Mouse (Mus musculus): ENCODE measurements around the gene Eno1. TPM values are rescaled to one million over a fixed set of nuclear protein-coding genes. Genes with fewer than 3 reads are reported as not detected.
A peak's percentile ranks its signal among the peaks of the same experiment; 100 is the strongest.

Eno1 gene
- polyA plus RNA-seq, 1 experiment from 2014 or later: 747 TPM

GRCm38 (mm10) chr4:150250549-150251422 is 14.3 kb downstream of the Eno1 start:
- Histone ChIP-seq H3K4me3 (ENCODE audit: low read depth, low read length) (no peak overlapping the region), H3K4me1 (ENCODE audit: insufficient read depth) (no peaks in the 10 kb centered on the region), H3K27me3 (ENCODE audit: insufficient read depth, low read length) (no peaks in the 10 kb centered on the region), H3K9me3 (ENCODE audit: low read length) (no peaks in the 10 kb centered on the region), H3K36me3 (replicated peaks; ENCODE audit: insufficient read depth, low read length) (peaks cover 36% of the 10 kb centered on the region), H3K4me2 (ENCODE audit: low read depth, low read length) (no peak overlapping the region), H3K27ac (ENCODE audit: low read depth) (no peak overlapping the region), H3K9ac (replicated peaks) (no peak overlapping the region)
- no peak for DNase-seq
- no peak for ATAC-seq
- WGBS (ENCODE audit: insufficient replicate concordance): 71% methylated on average over 18 of the region's 18 CpGs
- TF ChIP-seq CTCF (IDR thresholded peaks at IDR 0.05; ENCODE audit: low read depth): no peak
- no peak for TF ChIP-seq EP300 (IDR thresholded peaks at IDR 0.05; ENCODE audit: low read depth)

- H3K27ac ChIP-seq (ENCODE audit: low read depth): no peak overlapping the region
- no peak overlapping the region for H3K4me3 ChIP-seq (ENCODE audit: low read depth, low read length)
- H3K27me3 ChIP-seq (ENCODE audit: insufficient read depth, low read length): no peaks in the 10 kb centered on the region
- no peak overlapping the region for H3K9ac ChIP-seq (replicated peaks)
- no peak for ATAC-seq
- WGBS (ENCODE audit: insufficient replicate concordance): 60% methylated on average over 4 of the region's 4 CpGs
- H3K36me3 ChIP-seq (replicated peaks; ENCODE audit: insufficient read depth, low read length): peaks cover 4% of the 10 kb centered on the region
- no peaks in the 10 kb centered on the region for H3K9me3 ChIP-seq (ENCODE audit: low read length)
- TF ChIP-seq CTCF (IDR thresholded peaks at IDR 0.05; ENCODE audit: low read depth) (no peak), EP300 (IDR thresholded peaks at IDR 0.05; ENCODE audit: low read depth) (no peak)
- no peak overlapping the region for H3K4me2 ChIP-seq (ENCODE audit: low read depth, low read length)
- DNase-seq: no peak
- H3K4me1 ChIP-seq (ENCODE audit: insufficient read depth): no peaks in the 10 kb centered on the region
Measured at GRCm38 (mm10) chr4:150254416-150254815, 17.9 kb downstream of the Eno1 start.

GRCm38 (mm10) chr4:150255181-150255580 is 18.7 kb downstream of the Eno1 start:
- no peak overlapping the region for H3K4me3 ChIP-seq (ENCODE audit: low read depth, low read length)
- no peaks in the 10 kb centered on the region for H3K27me3 ChIP-seq (ENCODE audit: insufficient read depth, low read length)
- no peak for DNase-seq
- no peaks in the 10 kb centered on the region for H3K9me3 ChIP-seq (ENCODE audit: low read length)
- H3K36me3 ChIP-seq (replicated peaks; ENCODE audit: insufficient read depth, low read length): no peaks in the 10 kb centered on the region; the same call in 1 of the 2 replicates
- 83% methylated on average over 7 of the region's 7 CpGs for WGBS (ENCODE audit: insufficient replicate concordance)
- H3K9ac ChIP-seq (replicated peaks): no peak overlapping the region
- no peak overlapping the region for H3K27ac ChIP-seq (ENCODE audit: low read depth)
- ATAC-seq: no peak
- no peak overlapping the region for H3K4me2 ChIP-seq (ENCODE audit: low read depth, low read length)
- H3K4me1 ChIP-seq (ENCODE audit: insufficient read depth): no peaks in the 10 kb centered on the region
- TF ChIP-seq EP300 (IDR thresholded peaks at IDR 0.05; ENCODE audit: low read depth): no peak
- TF ChIP-seq CTCF (IDR thresholded peaks at IDR 0.05; ENCODE audit: low read depth): no peak

GRCm38 (mm10) chr4:150257252-150258204 is 21.0 kb downstream of the Eno1 start:
- Histone ChIP-seq H3K4me1 (ENCODE audit: insufficient read depth) (no peaks in the 10 kb centered on the region), H3K9ac (replicated peaks) (no peak overlapping the region), H3K4me3 (ENCODE audit: low read depth, low read length) (no peak overlapping the region), H3K36me3 (replicated peaks; ENCODE audit: insufficient read depth, low read length) (no peaks in the 10 kb centered on the region), H3K9me3 (ENCODE audit: low read length) (no peaks in the 10 kb centered on the region), H3K27me3 (ENCODE audit: insufficient read depth, low read length) (no peaks in the 10 kb centered on the region), H3K4me2 (ENCODE audit: low read depth, low read length) (no peak overlapping the region), H3K27ac (ENCODE audit: low read depth) (no peak overlapping the region)
- ATAC-seq: peak; percentile 85
- peak; percentile 90 for DNase-seq
- 49% methylated on average over 20 of the region's 20 CpGs for WGBS (ENCODE audit: insufficient replicate concordance)
- TF ChIP-seq CTCF (IDR thresholded peaks at IDR 0.05; ENCODE audit: low read depth) (peak; percentile 96), EP300 (IDR thresholded peaks at IDR 0.05; ENCODE audit: low read depth) (no peak)

GRCm38 (mm10) chr4:150258388-150258787 is 21.9 kb downstream of the Eno1 start:
- no peaks in the 10 kb centered on the region for H3K9me3 ChIP-seq (ENCODE audit: low read length)
- DNase-seq (no peak), ATAC-seq (no peak)
- no peaks in the 10 kb centered on the region for H3K27me3 ChIP-seq (ENCODE audit: insufficient read depth, low read length)
- TF ChIP-seq CTCF (IDR thresholded peaks at IDR 0.05; ENCODE audit: low read depth) (no peak), EP300 (IDR thresholded peaks at IDR 0.05; ENCODE audit: low read depth) (no peak)
- no peak overlapping the region for H3K9ac ChIP-seq (replicated peaks)
- no peak overlapping the region for H3K4me2 ChIP-seq (ENCODE audit: low read depth, low read length)
- WGBS (ENCODE audit: insufficient replicate concordance): 79% methylated on average over 14 of the region's 14 CpGs
- H3K27ac ChIP-seq (ENCODE audit: low read depth): no peak overlapping the region
- no peaks in the 10 kb centered on the region for H3K36me3 ChIP-seq (replicated peaks; ENCODE audit: insufficient read depth, low read length)
- no peaks in the 10 kb centered on the region for H3K4me1 ChIP-seq (ENCODE audit: insufficient read depth)
- H3K4me3 ChIP-seq (ENCODE audit: low read depth, low read length): no peak overlapping the region

GRCm38 (mm10) chr4:150259577-150259976 is 23.1 kb downstream of the Eno1 start:
- Histone ChIP-seq H3K27me3 (ENCODE audit: insufficient read depth, low read length) (no peaks in the 10 kb centered on the region), H3K36me3 (replicated peaks; ENCODE audit: insufficient read depth, low read length) (no peaks in the 10 kb centered on the region), H3K4me2 (ENCODE audit: low read depth, low read length) (no peak overlapping the region), H3K27ac (ENCODE audit: low read depth) (no peak overlapping the region), H3K9me3 (ENCODE audit: low read length) (no peaks in the 10 kb centered on the region), H3K9ac (replicated peaks) (no peak overlapping the region), H3K4me3 (ENCODE audit: low read depth, low read length) (no peak overlapping the region), H3K4me1 (ENCODE audit: insufficient read depth) (no peaks in the 10 kb centered on the region)
- 81% methylated on average over 7 of the region's 7 CpGs for WGBS (ENCODE audit: insufficient replicate concordance)
- DNase-seq (no peak), ATAC-seq (no peak)
- TF ChIP-seq EP300 (IDR thresholded peaks at IDR 0.05; ENCODE audit: low read depth): no peak
- no peak for TF ChIP-seq CTCF (IDR thresholded peaks at IDR 0.05; ENCODE audit: low read depth)

Measured in liver, postnatal 0 days (tissue).